Mouse (Mus musculus) liver, embryonic 14.5 days (tissue): ENCODE results near the gene Art5. TPM values are rescaled to one million over a fixed set of nuclear protein-coding genes. Genes with fewer than 3 reads are reported as not detected.

ENCODE experiments used
- ATAC-seq: fragments of 200-750 bp; cut with Nextera tagmentation; 2 replicates; pipeline ENCODE4 v1.8.0; 2017; ENCODE audit warnings: moderate number of reproducible peaks, mild to moderate bottlenecking, moderate library complexity; ENCODE audit not compliant: insufficient read depth
- DNase-seq, 3 experiments: peaks; one replicate each; pipeline ENCODE4 v3.0.0-alpha.2; 2012 to 2013; ENCODE audit warnings: low read depth in 3 of 3, low spot score in 3 of 3
- H3K27ac ChIP-seq: fragments of 300-500 bp; sonication (generic); 2 replicates; pipeline ENCODE4 v1.5.1; 2014; ENCODE audit warnings: moderate library complexity, mild to moderate bottlenecking, control low read depth, inconsistent platforms
- H3K27me3 ChIP-seq: fragments of 300-500 bp; sonication (generic); 2 replicates; pipeline ENCODE4 v1.6.1; 2014; ENCODE audit warnings: mild to moderate bottlenecking, low read length, moderate library complexity; ENCODE audit not compliant: control insufficient read depth, insufficient read depth
- H3K36me3 ChIP-seq: fragments of 300-500 bp; sonication (generic); replicated peaks from 2 replicates; pipeline ENCODE4 v1.6.1; 2014; ENCODE audit warnings: low read depth; ENCODE audit not compliant: control insufficient read depth, insufficient read depth
- H3K4me1 ChIP-seq, 2 experiments: fragments of 200-500 bp in 1 of 2; fragments of 300-500 bp in 1 of 2; sonication (generic) in 1 of 2; replicated peaks; 2 replicates each; pipeline ENCODE4 v1.6.1; 2012 to 2014; ENCODE audit warnings: antibody characterized with exemption in 1 of 2, inconsistent platforms in 1 of 2, low read length in 1 of 2; ENCODE audit not compliant: control insufficient read depth in 2 of 2, insufficient read depth in 2 of 2
- H3K4me2 ChIP-seq: fragments of 300-500 bp; sonication (generic); 2 replicates; pipeline ENCODE4 v1.6.1; 2014; ENCODE audit warnings: low read depth, mild to moderate bottlenecking, control low read depth, moderate library complexity
- H3K4me3 ChIP-seq, 2 experiments: fragments of 200-500 bp in 1 of 2; fragments of 300-500 bp in 1 of 2; sonication (generic) in 1 of 2; 2 replicates each; pipeline ENCODE4 v1.5.1; 2012 to 2014; ENCODE audit warnings: low read depth in 2 of 2, low read length in 2 of 2, mild to moderate bottlenecking in 2 of 2, control low read depth in 1 of 2, inconsistent platforms in 1 of 2, moderate library complexity in 1 of 2; ENCODE audit not compliant: insufficient read depth in 1 of 2
- H3K9ac ChIP-seq: fragments of 300-500 bp; sonication (generic); replicated peaks from 2 replicates; pipeline ENCODE4 v1.6.1; 2014; ENCODE audit warnings: mild to moderate bottlenecking, control low read depth, moderate library complexity
- H3K9me3 ChIP-seq: fragments of 300-500 bp; sonication (generic); 2 replicates; pipeline ENCODE4 v1.6.1; 2016; ENCODE audit warnings: low read length, mixed read lengths; ENCODE audit not compliant: control insufficient read depth
- CTCF ChIP-seq: IDR thresholded peaks from 2 replicates; pipeline ENCODE4 v1.5.1; 2016; ENCODE audit warnings: antibody characterized with exemption, low read depth, control low read depth
- EP300 ChIP-seq: IDR thresholded peaks from 2 replicates; pipeline ENCODE4 v1.6.1; 2016; ENCODE audit warnings: antibody characterized with exemption, low read depth
- WGBS: fragments of 180-500 bp; shearing (Covaris S2); extraction: QIAGEN DNeasy Blood & Tissue Kit; methylation state at CpG from one replicate; pipeline ENCODE4 v1.1.7; 2014; ENCODE audit not compliant: insufficient replicate concordance; 5-methylcytosine and 5-hydroxymethylcytosine counted together
- polyA plus RNA-seq, 2 experiments: library from polyadenylated mRNA; depleted of rRNA in 1 of 2; stranded (reverse) in 1 of 2; unstranded in 1 of 2; fragments of >200 nt; fragmentation: Nextera tagmentation in 1 of 2; extraction: Ambion mirVana in 1 of 2; gene quantifications; 2 replicates each; pipeline versions ENCODE4 v1.2.1 to v1.2.3; 2012 to 2014

The Art5 gene
- polyA plus RNA-seq, 2 experiments = 0.08 to 0.15 TPM

- no peak for DNase-seq
- WGBS = 63% methylated on average over 8 of the region's 8 CpGs
Observed at GRCm38 (mm10) chr7:102102241-102102640, 7.0 kb downstream of the Art5 start.

GRCm38 (mm10) chr7:102101487-102101886, 7.8 kb downstream of the Art5 start, which contains the start of gene Art1:
Gene Art1 (plus strand): TSS chr7:102101743.
- H3K9ac ChIP-seq = no peak within 1 kb of the TSS
- H3K4me3 ChIP-seq = no peak within 1 kb of the TSS
- TF ChIP-seq CTCF = no peak
- TF ChIP-seq EP300 = no peak
- H3K4me1 ChIP-seq = peaks cover 10 to 30% of the 10 kb centered on the region in 2 experiments
- 60% methylated on average over 5 of the region's 5 CpGs for WGBS
- no peak within 1 kb of the TSS for H3K27ac ChIP-seq
- H3K36me3 ChIP-seq = no peaks in the 10 kb centered on the region
- H3K9me3 ChIP-seq = no peaks in the 10 kb centered on the region
- ATAC-seq (no peak), DNase-seq (no peak)
- no peaks in the 10 kb centered on the region; the same call in none of the 2 replicates for H3K27me3 ChIP-seq
- H3K4me2 ChIP-seq = peak within 1 kb of the TSS; percentile 75; the same call in 1 of the 2 replicates

More at GRCm38 (mm10) chr7:102102241-102102640, 7.0 kb downstream of the Art5 start:
- TF ChIP-seq CTCF (no peak), EP300 (no peak)
- ATAC-seq = no peak
- H3K4me1 ChIP-seq = peaks cover 10 to 30% of the 10 kb centered on the region in 2 experiments
- no peak overlapping the region for H3K27ac ChIP-seq
- H3K27me3 ChIP-seq = no peaks in the 10 kb centered on the region; the same call in none of the 2 replicates
- H3K4me3 ChIP-seq = no peak overlapping the region
- H3K36me3 ChIP-seq = no peaks in the 10 kb centered on the region
- H3K9me3 ChIP-seq = no peaks in the 10 kb centered on the region
- no peak overlapping the region for H3K9ac ChIP-seq
- H3K4me2 ChIP-seq = no peak overlapping the region

- no peaks in the 10 kb centered on the region for H3K36me3 ChIP-seq
- H3K27me3 ChIP-seq = no peaks in the 10 kb centered on the region; the same call in none of the 2 replicates
- DNase-seq (no peak), ATAC-seq (no peak)
- H3K4me1 ChIP-seq = peaks cover 10 to 30% of the 10 kb centered on the region in 2 experiments
- H3K4me3 ChIP-seq = no peak overlapping the region
- H3K4me2 ChIP-seq = no peak overlapping the region
- no peak overlapping the region for H3K9ac ChIP-seq
- TF ChIP-seq CTCF (no peak), EP300 (no peak)
- 52% methylated on average over 5 of the region's 5 CpGs for WGBS
- no peak overlapping the region for H3K27ac ChIP-seq
- no peaks in the 10 kb centered on the region for H3K9me3 ChIP-seq
Observed at GRCm38 (mm10) chr7:102100868-102101267, 8.4 kb downstream of the Art5 start.

GRCm38 (mm10) chr7:102099760-102100661, 9.3 kb downstream of the Art5 start:
- peaks cover 10 to 30% of the 10 kb centered on the region in 2 experiments for H3K4me1 ChIP-seq
- TF ChIP-seq EP300 (no peak), CTCF (no peak)
- H3K9ac ChIP-seq = peak overlapping the region; percentile 34
- 6% methylated on average over 30 of the region's 30 CpGs for WGBS
- H3K4me3 ChIP-seq = peak overlapping the region; percentile 50
- peak in 1 of 3 experiments; percentile 32 for DNase-seq
- H3K4me2 ChIP-seq = peak overlapping the region; percentile 75
- H3K36me3 ChIP-seq = no peaks in the 10 kb centered on the region
- H3K27me3 ChIP-seq = no peaks in the 10 kb centered on the region; the same call in none of the 2 replicates
- H3K9me3 ChIP-seq = no peaks in the 10 kb centered on the region
- H3K27ac ChIP-seq = no peak overlapping the region
- ATAC-seq = peak; percentile 51; the same call in 1 of the 2 replicates

- TF ChIP-seq EP300 = no peak
- no peak for TF ChIP-seq CTCF
- Histone ChIP-seq H3K4me3 (no peak overlapping the region), H3K4me1 (no peaks in the 10 kb centered on the region), H3K36me3 (peaks cover 2% of the 10 kb centered on the region), H3K9me3 (no peaks in the 10 kb centered on the region), H3K27ac (no peak overlapping the region), H3K27me3 (no peaks in the 10 kb centered on the region), H3K9ac (no peak overlapping the region), H3K4me2 (no peak overlapping the region)
- WGBS = 64% methylated on average over 4 of the region's 4 CpGs
- ATAC-seq = no peak
- no peak for DNase-seq
Observed at GRCm38 (mm10) chr7:102087336-102087735, 22.0 kb downstream of the Art5 start.
